Mouse (Mus musculus) CH12.LX (cell line): Measurements from ENCODE around the gene Hist1h4k. TPM values are rescaled to one million over a fixed set of nuclear protein-coding genes. Genes with fewer than 3 reads are reported as not detected.
"Not testable (repeated sequence)": the region's sequence is repeated elsewhere in the genome, so short reads cannot be mapped to it uniquely, and the experiment has no call there.

ENCODE experiments used
- DNase-seq: peaks from one replicate; pipeline ENCODE4 v3.0.0-alpha.2; 2013; ENCODE audit errors: extremely low read depth
- H3K27ac ChIP-seq: 2 replicates; pipeline ENCODE4 v1.5.1; 2012; ENCODE audit warnings: low read depth, mild to moderate bottlenecking, control low read depth, moderate library complexity; ENCODE audit not compliant: insufficient read depth
- H3K27me3 ChIP-seq: replicated peaks from 2 replicates; pipeline ENCODE3; 2012; ENCODE audit warnings: inconsistent platforms
- H3K36me3 ChIP-seq, 2 experiments: replicated peaks in 1 of 2; 2 replicates each; pipeline versions ENCODE3 to v1.6.1; 2012; ENCODE audit warnings: inconsistent platforms in 1 of 2, low read length in 1 of 2, mild to moderate bottlenecking in 1 of 2, mixed read lengths in 1 of 2, moderate library complexity in 1 of 2; ENCODE audit not compliant: control insufficient read depth in 1 of 2, insufficient read depth in 1 of 2
- H3K4me1 ChIP-seq, 2 experiments: 2 replicates each; pipeline ENCODE4 v1.6.1; 2012; ENCODE audit warnings: inconsistent platforms in 1 of 2, moderate library complexity in 1 of 2; ENCODE audit not compliant: insufficient read depth in 2 of 2, control insufficient read depth in 1 of 2
- H3K4me2 ChIP-seq: 2 replicates; pipeline ENCODE4 v1.6.1; 2012; ENCODE audit warnings: low read depth, mild to moderate bottlenecking, control low read depth; ENCODE audit not compliant: poor library complexity, insufficient read depth, severe bottlenecking
- H3K4me3 ChIP-seq, 3 experiments: fragments of 150-350 bp in 1 of 3; sonication (generic) in 1 of 3; replicated peaks in 1 of 3; 2 replicates each; pipeline versions ENCODE3 to v1.5.1; 2011 to 2012; ENCODE audit warnings: low read depth in 2 of 3, low read length in 2 of 3, mild to moderate bottlenecking in 2 of 3, moderate library complexity in 2 of 3, control low read depth in 1 of 3, improper control_type of control experiment in 1 of 3, inconsistent platforms in 1 of 3, mixed read lengths in 1 of 3; ENCODE audit not compliant: poor library complexity in 1 of 3
- H3K79me2 ChIP-seq: replicated peaks from 2 replicates; pipeline ENCODE4 v1.6.1; 2012; ENCODE audit warnings: mild to moderate bottlenecking, moderate library complexity; ENCODE audit not compliant: control insufficient read depth, poor library complexity, insufficient read depth, severe bottlenecking; ENCODE audit errors: extremely low read depth
- H3K9ac ChIP-seq: 2 replicates; pipeline ENCODE4 v1.6.1; 2012; ENCODE audit warnings: low read depth, mild to moderate bottlenecking, control low read depth, moderate library complexity; ENCODE audit not compliant: insufficient read depth
- H3K9me3 ChIP-seq: replicated peaks from 2 replicates; pipeline ENCODE3; 2012; ENCODE audit warnings: low read length, inconsistent platforms, mixed read lengths
- BHLHE40 ChIP-seq: IDR thresholded peaks from 2 replicates; pipeline ENCODE4 v1.6.1; 2011; ENCODE audit warnings: mild to moderate bottlenecking, low read depth, low read length, improper control_type of control experiment
- CHD2 ChIP-seq: IDR thresholded peaks from 2 replicates; pipeline ENCODE4 v1.6.1; 2011; ENCODE audit warnings: low read length, improper control_type of control experiment
- E2F4 ChIP-seq: IDR thresholded peaks from 2 replicates; pipeline ENCODE4 v1.6.1; 2011; ENCODE audit warnings: low read depth, low read length, improper control_type of control experiment; ENCODE audit not compliant: insufficient replicate concordance
- ETS1 ChIP-seq: conservative IDR thresholded peaks from 2 replicates; pipeline ENCODE4 v1.6.1; 2012; ENCODE audit warnings: low read depth, mild to moderate bottlenecking, inconsistent platforms, low read length, improper control_type of control experiment, moderate library complexity
- HCFC1 ChIP-seq: IDR thresholded peaks from 2 replicates; pipeline ENCODE4 v1.6.1; 2012; ENCODE audit warnings: low read depth, mild to moderate bottlenecking, inconsistent platforms, low read length, improper control_type of control experiment
- IRF4 ChIP-seq: IDR thresholded peaks from 2 replicates; pipeline ENCODE4 v1.6.1; 2014; ENCODE audit warnings: low read depth, mild to moderate bottlenecking, inconsistent platforms, low read length, improper control_type of control experiment
- KAT2A ChIP-seq: IDR thresholded peaks from 2 replicates; pipeline ENCODE4 v1.6.1; 2012; ENCODE audit warnings: low read length, improper control_type of control experiment, inconsistent platforms; ENCODE audit not compliant: insufficient replicate concordance
- MAFK ChIP-seq: IDR thresholded peaks from 2 replicates; pipeline ENCODE4 v1.6.1; 2011; ENCODE audit warnings: low read length, improper control_type of control experiment; ENCODE audit not compliant: insufficient replicate concordance
- MAX ChIP-seq: IDR thresholded peaks from 2 replicates; pipeline ENCODE4 v1.6.1; 2011; ENCODE audit warnings: low read length, improper control_type of control experiment
- MEF2A ChIP-seq: IDR thresholded peaks from 2 replicates; pipeline ENCODE4 v1.6.1; 2014; ENCODE audit warnings: low read depth, mild to moderate bottlenecking, inconsistent platforms, low read length, improper control_type of control experiment, borderline replicate concordance
- MXI1 ChIP-seq: IDR thresholded peaks from 2 replicates; pipeline ENCODE4 v1.6.1; 2011; ENCODE audit warnings: mild to moderate bottlenecking, low read depth, low read length, improper control_type of control experiment
- MYC ChIP-seq: IDR thresholded peaks from 2 replicates; pipeline ENCODE4 v1.6.1; 2011; ENCODE audit warnings: low read depth, mild to moderate bottlenecking, improper control_type of control experiment, low read length
- NELFE ChIP-seq: IDR thresholded peaks from 2 replicates; pipeline ENCODE4 v1.6.1; 2011; ENCODE audit warnings: low read depth, low read length, improper control_type of control experiment
- NRF1 ChIP-seq: IDR thresholded peaks from 2 replicates; pipeline ENCODE4 v1.6.1; 2014; ENCODE audit warnings: low read depth, mild to moderate bottlenecking, inconsistent platforms, low read length, improper control_type of control experiment, moderate library complexity
- POLR2A ChIP-seq: IDR thresholded peaks from 2 replicates; pipeline ENCODE4 v1.6.1; 2011; ENCODE audit warnings: low read depth, mild to moderate bottlenecking, improper control_type of control experiment, low read length
- POLR2AphosphoS2 ChIP-seq: IDR thresholded peaks from 2 replicates; pipeline ENCODE4 v1.6.1; 2011; ENCODE audit warnings: low read depth, low read length, improper control_type of control experiment
- RCOR1 ChIP-seq: conservative IDR thresholded peaks from 2 replicates; pipeline ENCODE4 v1.6.1; 2012; ENCODE audit warnings: low read depth, mild to moderate bottlenecking, inconsistent platforms, low read length, improper control_type of control experiment
- SIN3A ChIP-seq: IDR thresholded peaks from 2 replicates; pipeline ENCODE4 v1.6.1; 2012; ENCODE audit warnings: low read length, improper control_type of control experiment, inconsistent platforms
- TBP ChIP-seq: conservative IDR thresholded peaks from 2 replicates; pipeline ENCODE4 v1.6.1; 2011; ENCODE audit warnings: low read depth, low read length, improper control_type of control experiment
- TCF12 ChIP-seq: IDR thresholded peaks from 2 replicates; pipeline ENCODE4 v1.6.1; 2014; ENCODE audit warnings: low read depth, mild to moderate bottlenecking, inconsistent platforms, low read length, improper control_type of control experiment
- UBTF ChIP-seq: IDR thresholded peaks from 2 replicates; pipeline ENCODE4 v1.6.1; 2012; ENCODE audit warnings: low read depth, mild to moderate bottlenecking, inconsistent platforms, low read length, improper control_type of control experiment, moderate library complexity
- ZMIZ1 ChIP-seq: IDR thresholded peaks from 2 replicates; pipeline ENCODE4 v1.6.1; 2012; ENCODE audit warnings: low read depth, mild to moderate bottlenecking, inconsistent platforms, low read length, improper control_type of control experiment
- dilution Hi-C: fragments of 300-500 bp; cut with MboI; formaldehyde crosslinking; loops from 2 replicates; pipeline ENCODE4 v1.14.3; 2020; ENCODE audit warnings: low sequenced_read_pairs; ENCODE audit not compliant: extremely low pct_unique_long_range_greater_than_20kb, extremely low pct_ligation_motif_present
- in situ Hi-C: fragments of 300-500 bp; cut with MboI; formaldehyde crosslinking; loops from 3 replicates; pipeline ENCODE4 v1.14.3; 2019; ENCODE audit warnings: low sequenced_read_pairs, low pct_ligation_motif_present, low pct_unique_long_range_greater_than_20kb, mixed read lengths
- polyA plus RNA-seq: library from polyadenylated mRNA; unstranded; fragments of >175 nt; gene quantifications from 2 replicates; pipeline ENCODE4 v1.2.1, GENCODE M21; 2012; ENCODE audit warnings: low read depth; ENCODE audit not compliant: insufficient read length
- total RNA-seq, 2 experiments: library from RNA; depleted of rRNA; stranded (reverse); fragments of 300-350 nt in 1 of 2; fragments of >200 nt in 1 of 2; gene quantifications; 2 replicates each; pipeline ENCODE4 v1.2.3; 2012 to 2014

Gene Hist1h4k
- total and polyA plus RNA-seq, 3 experiments = 13.2 to 4,319 (median 25.4) TPM

DNA sequence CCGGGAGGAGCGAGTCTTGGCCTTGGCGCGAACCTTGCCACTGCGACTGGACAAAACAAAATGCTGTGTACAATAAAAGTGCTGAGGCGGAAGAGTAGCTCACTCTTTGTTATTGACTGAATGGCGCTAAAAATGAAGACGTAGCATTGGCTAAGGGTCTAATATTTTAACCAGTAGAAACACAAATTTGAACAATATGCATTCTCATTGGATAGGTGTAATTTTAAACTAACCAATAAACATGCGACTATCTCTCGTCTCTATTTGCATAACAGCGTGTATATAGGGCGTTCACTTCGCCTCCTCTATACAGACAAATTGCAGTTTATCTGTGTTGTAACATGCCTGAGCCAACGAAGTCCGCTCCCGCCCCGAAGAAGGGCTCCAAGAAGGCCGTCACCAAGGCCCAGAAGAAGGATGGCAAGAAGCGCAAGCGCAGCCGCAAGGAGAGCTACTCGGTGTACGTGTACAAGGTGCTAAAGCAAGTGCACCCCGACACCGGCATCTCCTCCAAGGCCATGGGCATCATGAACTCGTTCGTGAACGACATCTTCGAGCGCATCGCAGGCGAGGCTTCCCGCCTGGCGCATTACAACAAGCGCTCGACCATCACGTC lies 28.4 kb downstream of the Hist1h4k start, which contains the start of gene Hist1h2bm:
Gene Hist1h2bm, plus strand, starts transcription at position 288 of the 616 bp plus-strand sequence.
- H3K79me2 ChIP-seq, H3K9me3 ChIP-seq, H3K36me3 ChIP-seq, H3K27me3 ChIP-seq, dilution Hi-C loops: not testable (repeated sequence)
- Histone ChIP-seq H3K4me3 (peak within 1 kb of the TSS; percentile 28 to 63 (median 41)), H3K27ac (peak within 1 kb of the TSS; percentile 95), H3K9ac (peak within 1 kb of the TSS; percentile 80), H3K4me1 (peaks cover 2 to 28% of the 10 kb centered on the region in 2 experiments; a peak in 2 of 4 replicates), H3K4me2 (peak within 1 kb of the TSS; percentile 91)
- TF ChIP-seq E2F4 (peak; percentile 98), MAFK (peak; percentile 69; the same call in 1 of the 2 replicates), HCFC1 (peak; percentile 66), BHLHE40 (0 out of 2 replicates have a peak, but pooled peaks have one; percentile 25), SIN3A (peak; percentile 88), NELFE (peak; percentile 99), TCF12 (peak; percentile 82), NRF1 (peak; percentile 78), ZMIZ1 (peak; percentile 99), RCOR1 (peak; percentile 89), CHD2 (peak; percentile 96), ETS1 (0 out of 2 replicates have a peak, but pooled peaks have one; percentile 30), POLR2A (peak; percentile 92), MAX (peak; percentile 85), IRF4 (peak; percentile 58; the same call in 1 of the 2 replicates), TBP (peak; percentile 99), UBTF (peak; percentile 95), KAT2A (0 out of 2 replicates have a peak, but pooled peaks have one; percentile 51), MXI1 (peak; percentile 63; the same call in 1 of the 2 replicates), MYC (peak; percentile 71; the same call in 1 of the 2 replicates), MEF2A (peak; percentile 64; the same call in 1 of the 2 replicates), POLR2AphosphoS2 (peak; percentile 99; the same call in 1 of the 2 replicates)
- peak; percentile 92 for DNase-seq
- in situ Hi-C loops = loop anchor here (25.0 kb wide), 2 partner anchors 215 to 335 kb away; partner anchors contain the start of gene Zfp184
